Mouse (Mus musculus): ENCODE measurements at regions not wholly inside any gene's neighbourhood (a gene's known extent, or its start where the extent isn't known, plus 50 kb on each side); places are given as distances from the start of the nearest gene placed in this dataset.

- ATAC-seq (ENCODE audit: low FRiP score, low TSS enrichment) = no peak
- H3K27ac ChIP-seq (ENCODE audit: low read length) = no peak overlapping the region
- WGBS = 87% methylated on average over 8 of the region's 8 CpGs
- no peaks in the 10 kb centered on the region for H3K36me3 ChIP-seq (ENCODE audit: insufficient read depth, low read length)
- no peak overlapping the region for H3K4me2 ChIP-seq (replicated peaks; ENCODE audit: low read depth, low read length)
- H3K27me3 ChIP-seq (ENCODE audit: insufficient read depth, low read length) = no peaks in the 10 kb centered on the region
- H3K9me3 ChIP-seq (ENCODE audit: low read length) = no peaks in the 10 kb centered on the region
- peaks cover 12% of the 10 kb centered on the region for H3K4me1 ChIP-seq (ENCODE audit: insufficient read depth, low read length)
- H3K9ac ChIP-seq (replicated peaks; ENCODE audit: low read length) = no peak overlapping the region
- no peak overlapping the region for H3K4me3 ChIP-seq (ENCODE audit: low read length)
Measured at GRCm38 (mm10) chr4:95151678-95152077, 99.7 kb upstream of the Jun start.

- H3K27me3 ChIP-seq (ENCODE audit: insufficient read depth, low read length) = no peaks in the 10 kb centered on the region
- no peak for ATAC-seq (ENCODE audit: low FRiP score, low TSS enrichment)
- 0 out of 2 replicates have a peak overlapping the region, but pooled peaks have one; percentile 3 for H3K27ac ChIP-seq (ENCODE audit: low read length)
- H3K4me1 ChIP-seq (ENCODE audit: insufficient read depth, low read length) = peaks cover 19% of the 10 kb centered on the region
- H3K36me3 ChIP-seq (ENCODE audit: insufficient read depth, low read length) = no peaks in the 10 kb centered on the region
- H3K4me2 ChIP-seq (replicated peaks; ENCODE audit: low read depth, low read length) = no peak overlapping the region
- no peak overlapping the region for H3K9ac ChIP-seq (replicated peaks; ENCODE audit: low read length)
- WGBS = 64% methylated on average over 4 of the region's 4 CpGs
- H3K4me3 ChIP-seq (ENCODE audit: low read length) = no peak overlapping the region
- no peaks in the 10 kb centered on the region for H3K9me3 ChIP-seq (ENCODE audit: low read length)
Measured at GRCm38 (mm10) chr4:95152431-95153115, 100.6 kb upstream of the Jun start.

GRCm38 (mm10) chr4:95153737-95154287, 101.8 kb upstream of the Jun start:
- H3K4me1 ChIP-seq (ENCODE audit: insufficient read depth, low read length) = peaks cover 19% of the 10 kb centered on the region
- H3K4me2 ChIP-seq (replicated peaks; ENCODE audit: low read depth, low read length) = peak overlapping the region; percentile 16; the same call in 1 of the 2 replicates
- H3K9me3 ChIP-seq (ENCODE audit: low read length) = no peaks in the 10 kb centered on the region
- peak; percentile 92 for ATAC-seq (ENCODE audit: low FRiP score, low TSS enrichment)
- H3K36me3 ChIP-seq (ENCODE audit: insufficient read depth, low read length) = no peaks in the 10 kb centered on the region
- H3K27ac ChIP-seq (ENCODE audit: low read length) = peak overlapping the region; percentile 75
- no peaks in the 10 kb centered on the region for H3K27me3 ChIP-seq (ENCODE audit: insufficient read depth, low read length)
- 8% methylated on average over 6 of the region's 6 CpGs for WGBS
- no peak overlapping the region for H3K4me3 ChIP-seq (ENCODE audit: low read length)
- peak overlapping the region; percentile 37; the same call in 1 of the 2 replicates for H3K9ac ChIP-seq (replicated peaks; ENCODE audit: low read length)

- no peak overlapping the region for H3K4me3 ChIP-seq (ENCODE audit: low read length)
- H3K9ac ChIP-seq (replicated peaks; ENCODE audit: low read length) = no peak overlapping the region; the same call in 1 of the 2 replicates
- H3K27ac ChIP-seq (ENCODE audit: low read length) = peak overlapping the region; percentile 75
- 62% methylated on average over 14 of the region's 14 CpGs for WGBS
- H3K36me3 ChIP-seq (ENCODE audit: insufficient read depth, low read length) = no peaks in the 10 kb centered on the region
- H3K4me1 ChIP-seq (ENCODE audit: insufficient read depth, low read length) = peaks cover 19% of the 10 kb centered on the region
- ATAC-seq (ENCODE audit: low FRiP score, low TSS enrichment) = no peak
- H3K9me3 ChIP-seq (ENCODE audit: low read length) = no peaks in the 10 kb centered on the region
- peak overlapping the region; percentile 16; the same call in 1 of the 2 replicates for H3K4me2 ChIP-seq (replicated peaks; ENCODE audit: low read depth, low read length)
- no peaks in the 10 kb centered on the region for H3K27me3 ChIP-seq (ENCODE audit: insufficient read depth, low read length)
Measured at GRCm38 (mm10) chr4:95154377-95154776, 102.4 kb upstream of the Jun start.

- Histone ChIP-seq H3K4me3 (ENCODE audit: low read length) (no peak overlapping the region), H3K27ac (ENCODE audit: low read length) (no peak overlapping the region), H3K4me2 (replicated peaks; ENCODE audit: low read depth, low read length) (no peak overlapping the region), H3K36me3 (ENCODE audit: insufficient read depth, low read length) (no peaks in the 10 kb centered on the region), H3K9ac (replicated peaks; ENCODE audit: low read length) (no peak overlapping the region), H3K4me1 (ENCODE audit: insufficient read depth, low read length) (peaks cover 22% of the 10 kb centered on the region), H3K27me3 (ENCODE audit: insufficient read depth, low read length) (no peaks in the 10 kb centered on the region), H3K9me3 (ENCODE audit: low read length) (no peaks in the 10 kb centered on the region)
- 80% methylated on average over 2 of the region's 2 CpGs for WGBS
- no peak for ATAC-seq (ENCODE audit: low FRiP score, low TSS enrichment)
Measured at GRCm38 (mm10) chr4:95155178-95155577, 103.2 kb upstream of the Jun start.

- Histone ChIP-seq H3K4me3 (ENCODE audit: low read length) (no peak overlapping the region), H3K9me3 (ENCODE audit: low read length) (no peaks in the 10 kb centered on the region), H3K4me1 (ENCODE audit: insufficient read depth, low read length) (peaks cover 26% of the 10 kb centered on the region), H3K9ac (replicated peaks; ENCODE audit: low read length) (no peak overlapping the region), H3K27me3 (ENCODE audit: insufficient read depth, low read length) (no peaks in the 10 kb centered on the region), H3K4me2 (replicated peaks; ENCODE audit: low read depth, low read length) (no peak overlapping the region), H3K36me3 (ENCODE audit: insufficient read depth, low read length) (no peaks in the 10 kb centered on the region), H3K27ac (ENCODE audit: low read length) (no peak overlapping the region)
- ATAC-seq (ENCODE audit: low FRiP score, low TSS enrichment) = no peak
- WGBS = 66% methylated on average over 5 of the region's 5 CpGs
Measured at GRCm38 (mm10) chr4:95155796-95156195, 103.8 kb upstream of the Jun start.

- 44% methylated on average over 5 of the region's 5 CpGs for WGBS
- no peaks in the 10 kb centered on the region for H3K27me3 ChIP-seq (ENCODE audit: insufficient read depth, low read length)
- no peak overlapping the region for H3K9ac ChIP-seq (replicated peaks; ENCODE audit: low read length)
- H3K27ac ChIP-seq (ENCODE audit: low read length) = peak overlapping the region; percentile 9; the same call in 1 of the 2 replicates
- no peaks in the 10 kb centered on the region for H3K36me3 ChIP-seq (ENCODE audit: insufficient read depth, low read length)
- H3K4me2 ChIP-seq (replicated peaks; ENCODE audit: low read depth, low read length) = no peak overlapping the region
- H3K4me3 ChIP-seq (ENCODE audit: low read length) = no peak overlapping the region
- no peaks in the 10 kb centered on the region for H3K9me3 ChIP-seq (ENCODE audit: low read length)
- peaks cover 26% of the 10 kb centered on the region for H3K4me1 ChIP-seq (ENCODE audit: insufficient read depth, low read length)
- no peak for ATAC-seq (ENCODE audit: low FRiP score, low TSS enrichment)
Measured at GRCm38 (mm10) chr4:95156451-95157271, 104.6 kb upstream of the Jun start.

GRCm38 (mm10) chr4:95157653-95158430, 105.8 kb upstream of the Jun start:
- ATAC-seq (ENCODE audit: low FRiP score, low TSS enrichment) = no peak
- WGBS = 88% methylated on average over 7 of the region's 7 CpGs
- no peak overlapping the region for H3K4me2 ChIP-seq (replicated peaks; ENCODE audit: low read depth, low read length)
- no peak overlapping the region for H3K27ac ChIP-seq (ENCODE audit: low read length)
- no peak overlapping the region for H3K4me3 ChIP-seq (ENCODE audit: low read length)
- no peaks in the 10 kb centered on the region for H3K9me3 ChIP-seq (ENCODE audit: low read length)
- peaks cover 34% of the 10 kb centered on the region for H3K4me1 ChIP-seq (ENCODE audit: insufficient read depth, low read length)
- H3K27me3 ChIP-seq (ENCODE audit: insufficient read depth, low read length) = no peaks in the 10 kb centered on the region
- no peaks in the 10 kb centered on the region for H3K36me3 ChIP-seq (ENCODE audit: insufficient read depth, low read length)
- no peak overlapping the region for H3K9ac ChIP-seq (replicated peaks; ENCODE audit: low read length)

GRCm38 (mm10) chr4:95158632-95159424, 106.8 kb upstream of the Jun start:
- no peaks in the 10 kb centered on the region for H3K9me3 ChIP-seq (ENCODE audit: low read length)
- no peak overlapping the region for H3K27ac ChIP-seq (ENCODE audit: low read length)
- H3K9ac ChIP-seq (replicated peaks; ENCODE audit: low read length) = no peak overlapping the region
- 69% methylated on average over 6 of the region's 6 CpGs for WGBS
- no peaks in the 10 kb centered on the region for H3K36me3 ChIP-seq (ENCODE audit: insufficient read depth, low read length)
- no peak for ATAC-seq (ENCODE audit: low FRiP score, low TSS enrichment)
- no peaks in the 10 kb centered on the region for H3K27me3 ChIP-seq (ENCODE audit: insufficient read depth, low read length)
- no peak overlapping the region for H3K4me3 ChIP-seq (ENCODE audit: low read length)
- H3K4me1 ChIP-seq (ENCODE audit: insufficient read depth, low read length) = peaks cover 35% of the 10 kb centered on the region
- no peak overlapping the region for H3K4me2 ChIP-seq (replicated peaks; ENCODE audit: low read depth, low read length)

Measured in kidney, embryonic 16.5 days (tissue).